Mouse (Mus musculus): Measurements from ENCODE around the gene Cyp11a1. TPM values are rescaled to one million over a fixed set of nuclear protein-coding genes. Genes with fewer than 3 reads are reported as not detected.

Gene Cyp11a1
- polyA plus RNA-seq, 1 experiment from 2014 or later, result 0.26 TPM

DNA sequence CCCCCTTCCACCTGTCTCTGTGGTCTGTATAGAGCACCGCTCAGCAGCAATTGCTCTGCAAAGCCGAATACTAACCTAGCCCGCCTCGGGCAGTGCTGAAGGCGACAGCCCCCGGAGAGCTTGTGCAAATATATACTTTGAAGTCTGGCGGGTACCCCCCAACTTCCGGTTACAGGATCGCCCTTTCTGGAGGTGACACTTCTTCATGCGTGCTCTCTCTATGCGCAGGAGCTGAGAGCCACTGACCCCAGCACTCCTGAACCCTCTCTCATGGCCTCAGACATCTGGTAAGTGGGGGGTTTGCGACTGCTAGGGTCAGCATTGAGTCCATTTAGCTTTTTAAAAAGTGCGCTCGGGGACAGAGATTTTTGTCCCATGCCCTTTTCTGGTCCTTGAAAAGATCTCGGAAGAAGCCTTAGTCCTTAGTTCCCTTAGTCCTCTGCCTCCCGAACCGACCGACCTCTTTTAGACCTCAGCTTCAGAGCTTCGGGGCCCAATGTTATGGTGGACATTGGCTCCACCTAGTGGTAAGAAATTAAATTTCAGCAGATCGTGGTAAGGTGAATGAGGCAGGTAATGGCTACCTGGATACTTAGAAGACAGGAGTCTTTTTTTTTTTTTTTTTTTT is 8.1 kb upstream of the Cyp11a1 start:
- H3K4me1 ChIP-seq, result peaks cover 28% of the 10 kb centered on the region
- peaks cover 46% of the 10 kb centered on the region for H3K27me3 ChIP-seq (ENCODE audit: low read depth, poor library complexity, severe bottlenecking)
- H3K27ac ChIP-seq, result no peak overlapping the region
- under 1% methylated on average over 20 of the region's 20 CpGs for WGBS
- H3K36me3 ChIP-seq, result no peaks in the 10 kb centered on the region
- peak; percentile 53 for DNase-seq (ENCODE audit: low spot score)
- peak overlapping the region; percentile 41 for H3K4me3 ChIP-seq
- no peaks in the 10 kb centered on the region for H3K9me3 ChIP-seq (replicated peaks)

DNA sequence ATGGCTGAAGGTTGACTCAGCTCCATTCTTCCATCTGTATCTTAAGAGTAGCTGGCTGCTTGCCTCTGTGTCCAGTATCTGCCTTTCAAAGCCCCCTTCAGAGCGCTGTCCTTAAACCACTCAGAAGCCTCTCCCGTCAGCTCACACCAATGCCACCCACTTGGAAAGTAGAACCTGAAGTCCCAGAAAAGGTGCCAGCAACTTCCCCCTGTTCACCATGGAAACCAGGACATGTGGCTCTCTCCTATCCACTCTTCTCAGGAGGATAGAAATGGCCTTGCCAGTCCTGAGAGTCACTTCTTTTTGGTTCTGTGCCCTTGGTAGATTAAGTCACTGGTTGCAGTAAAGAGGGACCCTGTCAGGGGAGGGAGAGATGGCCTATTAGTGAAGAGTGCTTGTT is 7.5 kb upstream of the Cyp11a1 start:
- peaks cover 46% of the 10 kb centered on the region for H3K27me3 ChIP-seq (ENCODE audit: low read depth, poor library complexity, severe bottlenecking)
- peaks cover 26% of the 10 kb centered on the region for H3K4me1 ChIP-seq
- H3K9me3 ChIP-seq (replicated peaks), result no peaks in the 10 kb centered on the region
- DNase-seq (ENCODE audit: low spot score), result no peak
- 61% methylated on average over 2 of the region's 2 CpGs for WGBS
- H3K36me3 ChIP-seq, result no peaks in the 10 kb centered on the region
- no peak overlapping the region for H3K27ac ChIP-seq
- H3K4me3 ChIP-seq, result no peak overlapping the region

DNA sequence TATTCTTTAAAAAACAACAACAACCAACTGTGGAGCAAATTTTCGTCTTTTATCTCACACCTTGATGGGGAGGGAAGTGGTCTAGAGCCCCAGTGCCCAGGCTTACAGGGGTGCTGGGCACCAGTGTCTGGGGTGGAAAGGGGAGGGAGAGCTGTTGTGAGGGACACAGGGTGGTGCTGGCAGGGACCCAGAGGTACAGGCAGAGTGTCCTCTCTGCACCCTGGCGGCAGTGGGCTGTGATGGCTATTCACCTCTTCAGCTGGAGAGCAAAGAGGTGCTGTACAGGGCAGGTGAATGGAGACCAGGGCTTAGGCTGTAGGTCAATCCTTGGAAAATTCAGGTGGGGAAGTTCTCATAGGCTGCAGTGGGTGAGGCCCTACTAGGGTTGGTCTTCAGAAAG is 6.5 kb upstream of the Cyp11a1 start:
- DNase-seq (ENCODE audit: low spot score), result no peak
- H3K4me1 ChIP-seq, result peaks cover 19% of the 10 kb centered on the region
- WGBS, result 50% methylated on average over 2 of the region's 2 CpGs
- peaks cover 53% of the 10 kb centered on the region for H3K27me3 ChIP-seq (ENCODE audit: low read depth, poor library complexity, severe bottlenecking)
- no peak overlapping the region for H3K4me3 ChIP-seq
- no peaks in the 10 kb centered on the region for H3K9me3 ChIP-seq (replicated peaks)
- no peak overlapping the region for H3K27ac ChIP-seq
- H3K36me3 ChIP-seq, result no peaks in the 10 kb centered on the region

DNA sequence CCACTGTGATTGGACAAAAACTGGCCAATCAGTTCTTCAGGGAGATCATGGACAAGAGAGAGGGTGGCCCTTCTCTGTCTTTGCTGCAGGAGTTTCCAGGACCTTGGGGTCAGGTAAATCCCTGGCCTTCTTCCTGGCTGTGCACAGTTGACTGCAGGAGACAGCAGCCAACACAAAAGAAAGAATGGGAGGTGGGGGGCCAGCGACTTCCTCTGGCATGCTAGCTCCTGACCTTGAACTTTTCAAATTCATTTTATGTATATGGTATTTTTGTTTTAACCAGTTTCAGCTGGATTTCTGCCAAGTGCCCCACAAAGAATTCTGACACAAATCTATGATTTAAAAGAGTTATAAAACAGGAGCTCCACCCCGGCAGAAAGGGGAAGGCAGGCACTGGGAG is 2.9 kb upstream of the Cyp11a1 start:
- peaks cover 26% of the 10 kb centered on the region for H3K27me3 ChIP-seq (ENCODE audit: low read depth, poor library complexity, severe bottlenecking)
- no peak overlapping the region for H3K4me3 ChIP-seq
- WGBS, result 46% methylated on average over 2 of the region's 2 CpGs
- no peaks in the 10 kb centered on the region for H3K36me3 ChIP-seq
- no peak for DNase-seq (ENCODE audit: low spot score)
- H3K27ac ChIP-seq, result no peak overlapping the region
- H3K9me3 ChIP-seq (replicated peaks), result no peaks in the 10 kb centered on the region
- peaks cover 9% of the 10 kb centered on the region; the same call in 1 of the 2 replicates for H3K4me1 ChIP-seq

DNA sequence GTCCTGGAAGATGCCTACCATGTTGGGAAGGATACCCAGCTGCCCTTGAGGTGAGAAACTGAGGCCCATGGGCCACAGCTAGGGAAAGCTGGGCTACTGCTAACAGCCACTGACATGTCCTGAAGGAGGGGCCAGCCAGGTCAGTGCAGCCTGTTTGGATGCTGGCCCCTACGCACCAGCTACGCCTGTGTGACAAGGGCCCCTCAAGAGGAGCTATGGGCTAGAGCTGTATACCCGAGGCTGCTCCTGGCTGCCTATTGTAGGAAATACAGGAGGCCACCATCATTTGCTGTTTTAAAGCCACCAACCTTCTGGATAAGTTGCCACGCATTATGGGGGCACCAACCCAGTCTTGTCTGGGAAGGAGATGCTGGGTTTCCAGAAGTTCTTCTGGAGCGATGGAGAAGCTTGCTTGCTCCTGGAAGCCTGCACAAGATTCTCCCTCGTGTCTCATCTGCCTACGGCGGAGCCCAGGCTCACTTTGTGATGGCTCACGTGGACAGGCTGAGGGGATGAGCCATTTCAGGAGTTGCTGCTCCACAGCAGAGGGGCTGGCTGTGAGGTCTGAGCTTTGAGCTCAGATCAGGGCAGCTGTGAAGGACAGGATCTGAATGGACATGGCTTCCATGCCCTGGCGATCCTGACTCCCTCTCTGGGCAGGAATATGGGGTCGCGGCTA is 2.3 kb downstream of the Cyp11a1 start:
- 66% methylated on average over 12 of the region's 12 CpGs for WGBS
- Histone ChIP-seq H3K9me3 (replicated peaks) (no peaks in the 10 kb centered on the region), H3K4me1 (peaks cover 34% of the 10 kb centered on the region), H3K27ac (0 out of 2 replicates have a peak overlapping the region, but pooled peaks have one; percentile 11), H3K4me3 (no peak overlapping the region), H3K27me3 (ENCODE audit: low read depth, poor library complexity, severe bottlenecking) (peaks cover 7% of the 10 kb centered on the region; the same call in 1 of the 2 replicates), H3K36me3 (no peaks in the 10 kb centered on the region)
- DNase-seq (ENCODE audit: low spot score), result no peak

DNA sequence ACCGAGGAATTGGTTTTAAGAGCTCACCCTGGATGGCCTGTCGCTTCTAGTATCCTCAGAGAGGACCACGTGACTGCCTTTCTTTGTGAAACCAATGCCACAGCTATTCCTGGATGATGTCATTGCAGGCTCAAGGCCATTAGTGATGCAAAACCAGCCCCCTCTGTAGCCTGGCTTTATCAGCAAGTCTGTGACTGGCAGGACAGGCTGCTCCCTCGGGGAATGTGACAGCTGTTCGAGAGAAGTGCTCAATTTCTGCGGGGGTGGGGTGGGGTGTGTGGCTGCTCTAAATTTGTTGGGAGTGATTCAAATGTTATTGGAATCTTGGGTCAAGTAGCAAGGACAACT is 2.8 kb downstream of the Cyp11a1 start:
- Histone ChIP-seq H3K27ac (0 out of 2 replicates have a peak overlapping the region, but pooled peaks have one; percentile 11), H3K9me3 (replicated peaks) (no peaks in the 10 kb centered on the region), H3K36me3 (no peaks in the 10 kb centered on the region), H3K27me3 (ENCODE audit: low read depth, poor library complexity, severe bottlenecking) (peaks cover 4% of the 10 kb centered on the region; the same call in 1 of the 2 replicates), H3K4me1 (peaks cover 31% of the 10 kb centered on the region), H3K4me3 (no peak overlapping the region)
- WGBS, result 12% methylated on average over 6 of the region's 6 CpGs
- DNase-seq (ENCODE audit: low spot score), result no peak

DNA sequence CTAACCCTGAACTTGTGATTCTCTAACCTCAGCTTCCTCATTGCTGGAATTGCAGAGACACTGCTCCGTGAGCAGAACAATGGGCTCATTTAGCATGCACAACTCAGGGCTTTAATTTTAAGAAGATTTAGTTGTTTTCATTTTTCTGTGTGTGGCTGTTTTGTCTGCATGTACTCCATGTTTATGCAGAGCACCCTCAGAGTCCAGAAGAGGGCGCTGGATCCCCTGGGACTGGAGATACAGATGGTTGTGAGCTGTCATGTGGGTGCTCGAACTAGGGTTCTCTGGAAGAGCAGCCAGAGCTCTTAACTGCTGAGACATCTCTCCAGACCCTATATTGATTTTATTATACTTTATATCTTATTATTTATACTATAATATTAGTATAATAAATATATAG is 3.4 kb downstream of the Cyp11a1 start:
- Histone ChIP-seq H3K36me3 (no peaks in the 10 kb centered on the region), H3K27ac (no peak overlapping the region), H3K4me1 (peaks cover 31% of the 10 kb centered on the region), H3K9me3 (replicated peaks) (no peaks in the 10 kb centered on the region), H3K27me3 (ENCODE audit: low read depth, poor library complexity, severe bottlenecking) (no peaks in the 10 kb centered on the region; the same call in 1 of the 2 replicates), H3K4me3 (no peak overlapping the region)
- WGBS, result 56% methylated on average over 3 of the region's 3 CpGs
- DNase-seq (ENCODE audit: low spot score), result no peak

DNA sequence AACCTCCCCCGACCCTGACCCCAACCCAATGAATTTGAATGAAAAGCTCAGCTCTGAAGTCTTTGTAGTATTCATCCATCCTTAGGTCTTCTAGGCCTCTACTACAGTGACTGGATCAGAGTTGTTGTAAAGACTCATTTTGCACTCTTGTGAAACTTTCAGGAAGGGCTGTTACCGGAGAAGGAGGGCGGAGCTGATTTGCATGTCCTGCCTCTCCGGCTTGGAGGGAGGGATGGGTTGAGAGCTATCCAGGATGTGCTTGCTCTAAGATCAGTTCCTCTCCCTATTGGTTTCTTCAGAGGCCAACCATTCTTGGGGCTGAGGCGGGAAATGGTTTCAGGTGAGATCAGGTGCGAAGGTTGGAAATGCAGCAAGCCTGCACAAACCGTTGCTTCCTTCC is 4.8 kb downstream of the Cyp11a1 start:
- peaks cover 31% of the 10 kb centered on the region for H3K4me1 ChIP-seq
- 0 out of 2 replicates have a peak overlapping the region, but pooled peaks have one; percentile 20 for H3K27ac ChIP-seq
- 31% methylated on average over 7 of the region's 7 CpGs for WGBS
- no peaks in the 10 kb centered on the region for H3K9me3 ChIP-seq (replicated peaks)
- no peak overlapping the region for H3K4me3 ChIP-seq
- no peaks in the 10 kb centered on the region for H3K36me3 ChIP-seq
- no peaks in the 10 kb centered on the region; the same call in 1 of the 2 replicates for H3K27me3 ChIP-seq (ENCODE audit: low read depth, poor library complexity, severe bottlenecking)
- DNase-seq (ENCODE audit: low spot score), result no peak

DNA sequence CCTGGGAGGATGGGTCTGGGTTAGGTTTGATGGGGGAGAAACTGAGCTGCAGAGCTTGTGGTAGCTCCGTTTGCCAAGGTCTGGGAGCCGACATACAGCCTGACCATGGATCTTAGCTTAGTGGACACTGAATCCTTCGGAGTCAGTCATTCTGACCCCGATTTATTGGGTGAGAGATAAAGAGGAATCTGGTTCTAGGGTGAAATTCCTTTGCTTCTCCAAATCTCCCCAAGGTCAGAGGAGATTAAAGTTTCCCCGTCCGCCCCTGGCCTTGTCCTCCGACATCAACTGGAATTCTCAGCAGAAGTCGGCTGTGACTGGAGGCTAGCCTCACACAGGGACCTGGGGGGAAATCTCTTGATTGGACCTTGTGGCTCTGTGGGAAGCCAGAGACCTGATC is 5.3 kb downstream of the Cyp11a1 start:
- Histone ChIP-seq H3K27me3 (ENCODE audit: low read depth, poor library complexity, severe bottlenecking) (no peaks in the 10 kb centered on the region; the same call in 1 of the 2 replicates), H3K9me3 (replicated peaks) (no peaks in the 10 kb centered on the region), H3K4me1 (peaks cover 31% of the 10 kb centered on the region), H3K4me3 (no peak overlapping the region), H3K36me3 (no peaks in the 10 kb centered on the region), H3K27ac (peak overlapping the region; percentile 20; the same call in 1 of the 2 replicates)
- WGBS, result 70% methylated on average over 8 of the region's 8 CpGs
- no peak for DNase-seq (ENCODE audit: low spot score)

DNA sequence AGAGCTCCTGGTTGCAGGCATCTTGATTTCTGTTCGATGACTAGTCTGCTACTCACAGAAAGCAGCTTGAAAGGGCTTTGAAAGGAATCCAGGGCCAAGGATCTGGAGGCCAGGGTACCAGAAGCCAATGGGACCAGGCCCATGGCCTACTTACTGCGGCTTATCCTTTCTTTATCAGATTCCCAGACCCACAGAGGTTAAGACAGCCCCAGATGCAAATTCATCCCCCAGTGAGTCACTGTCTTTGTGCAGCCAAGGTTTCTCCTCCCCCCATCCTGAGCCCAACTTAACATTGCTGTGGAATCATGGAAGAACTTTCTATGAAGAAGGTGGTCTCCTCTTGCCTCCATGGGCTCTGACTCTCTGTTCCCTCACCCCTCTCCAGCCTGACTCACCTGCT is 6.3 kb downstream of the Cyp11a1 start:
- 75% methylated on average over 2 of the region's 2 CpGs for WGBS

DNA sequence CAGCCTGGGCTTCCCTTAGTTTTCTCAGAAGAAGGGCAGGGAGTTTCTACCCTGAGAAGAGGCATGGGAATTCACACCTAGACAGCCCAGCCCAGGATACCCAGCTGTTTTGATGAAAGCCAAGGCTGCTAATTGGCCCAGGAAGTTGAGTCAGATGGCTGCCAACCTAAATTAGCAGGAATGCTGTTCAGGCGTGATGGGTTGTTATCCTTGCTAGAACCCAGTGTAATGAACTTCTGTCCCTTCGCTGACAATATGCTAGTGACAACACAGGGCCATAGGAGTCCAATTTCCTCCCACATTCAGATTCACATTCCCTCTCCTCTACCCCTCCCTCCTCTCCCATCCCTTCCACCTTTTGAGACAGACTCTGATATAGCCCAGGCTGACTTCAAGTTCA is 6.7 kb downstream of the Cyp11a1 start:
- WGBS, result 27% methylated on average over 2 of the region's 2 CpGs
- Histone ChIP-seq H3K36me3 (no peaks in the 10 kb centered on the region), H3K9me3 (replicated peaks) (no peaks in the 10 kb centered on the region), H3K4me3 (no peak overlapping the region), H3K27ac (no peak overlapping the region), H3K27me3 (ENCODE audit: low read depth, poor library complexity, severe bottlenecking) (no peaks in the 10 kb centered on the region; the same call in 1 of the 2 replicates), H3K4me1 (peaks cover 31% of the 10 kb centered on the region)
- DNase-seq (ENCODE audit: low spot score), result no peak

More for the DNA sequence above, 6.3 kb downstream of the Cyp11a1 start:
- Histone ChIP-seq H3K4me3 (no peak overlapping the region), H3K36me3 (no peaks in the 10 kb centered on the region), H3K4me1 (peaks cover 31% of the 10 kb centered on the region), H3K27ac (no peak overlapping the region), H3K27me3 (ENCODE audit: low read depth, poor library complexity, severe bottlenecking) (no peaks in the 10 kb centered on the region; the same call in 1 of the 2 replicates), H3K9me3 (replicated peaks) (no peaks in the 10 kb centered on the region)
- no peak for DNase-seq (ENCODE audit: low spot score)

DNA sequence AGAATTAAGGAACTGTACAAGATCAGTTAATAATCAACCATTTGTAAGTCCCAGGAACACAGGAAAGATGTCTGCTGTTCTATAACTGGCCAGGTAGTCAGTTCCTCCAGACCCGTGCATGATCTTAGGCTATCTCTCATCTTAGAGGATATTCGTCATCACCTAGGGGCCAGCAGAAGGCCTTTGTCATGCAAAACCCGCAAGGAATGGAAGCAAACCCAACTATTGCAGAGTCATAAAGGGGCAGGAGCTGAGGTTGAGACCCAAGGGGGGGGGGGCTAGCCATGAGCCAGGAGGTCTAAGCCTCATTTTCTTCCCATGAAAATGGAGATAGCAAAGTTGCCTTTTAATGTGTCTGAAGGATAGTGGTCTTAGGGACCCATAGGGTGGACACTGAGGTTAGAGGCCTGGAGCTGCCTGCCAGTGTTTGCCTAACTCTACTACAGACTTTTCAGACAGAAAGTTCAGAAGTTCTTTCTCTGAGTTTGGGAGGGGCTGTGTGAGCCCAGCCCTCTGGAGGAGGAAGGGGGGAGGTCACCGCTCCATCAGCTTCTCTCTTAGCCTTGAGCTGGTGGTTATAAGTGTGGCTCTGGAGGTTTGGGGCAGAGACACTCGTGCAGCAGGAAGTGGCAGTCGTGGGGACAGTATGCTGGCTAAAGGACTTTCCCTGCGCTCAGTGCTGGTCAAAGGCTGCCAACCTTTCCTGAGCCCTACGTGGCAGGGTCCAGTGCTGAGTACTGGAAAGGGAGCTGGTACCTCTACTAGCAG is 8.4 kb downstream of the Cyp11a1 start:
- H3K27ac ChIP-seq, result no peak overlapping the region
- WGBS, result 64% methylated on average over 8 of the region's 8 CpGs
- peaks cover 22% of the 10 kb centered on the region for H3K4me1 ChIP-seq
- H3K4me3 ChIP-seq, result no peak overlapping the region
- H3K27me3 ChIP-seq (ENCODE audit: low read depth, poor library complexity, severe bottlenecking), result no peaks in the 10 kb centered on the region; the same call in 1 of the 2 replicates
- H3K36me3 ChIP-seq, result no peaks in the 10 kb centered on the region
- DNase-seq (ENCODE audit: low spot score), result no peak
- no peaks in the 10 kb centered on the region for H3K9me3 ChIP-seq (replicated peaks)

DNA sequence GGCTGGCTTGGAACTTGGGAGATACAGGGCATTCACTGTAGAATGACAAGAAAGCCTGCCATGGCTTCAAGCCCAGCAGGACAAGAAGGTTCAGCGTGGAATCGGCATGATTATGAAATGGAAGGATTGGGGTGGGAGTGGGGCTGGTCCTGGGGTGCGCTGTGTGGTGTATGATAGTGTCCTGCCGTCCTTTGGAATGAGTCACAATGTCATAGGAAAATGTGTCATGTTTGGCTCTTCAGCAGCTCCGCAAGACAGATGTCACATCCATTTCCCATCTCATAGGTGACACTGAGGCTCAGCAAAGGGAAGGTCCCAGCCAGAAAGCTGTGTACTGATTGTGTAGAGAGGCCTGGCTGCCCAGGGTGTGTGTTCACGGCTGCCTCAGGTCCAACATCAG is 9.6 kb downstream of the Cyp11a1 start:
- 93% methylated on average over 6 of the region's 6 CpGs for WGBS
- no peaks in the 10 kb centered on the region; the same call in 1 of the 2 replicates for H3K27me3 ChIP-seq (ENCODE audit: low read depth, poor library complexity, severe bottlenecking)
- H3K36me3 ChIP-seq, result no peaks in the 10 kb centered on the region
- H3K4me3 ChIP-seq, result no peak overlapping the region
- DNase-seq (ENCODE audit: low spot score), result no peak
- no peaks in the 10 kb centered on the region for H3K9me3 ChIP-seq (replicated peaks)
- peaks cover 21% of the 10 kb centered on the region for H3K4me1 ChIP-seq
- H3K27ac ChIP-seq, result no peak overlapping the region
